Mouse (Mus musculus) left cerebral cortex, adult 6 months (tissue): ENCODE data around the gene Olfr20. TPM values are rescaled to one million over a fixed set of nuclear protein-coding genes. Genes with fewer than 3 reads are reported as not detected.

Experiments used
- long read RNA-seq, 2 experiments: library from polyadenylated mRNA; unstranded; transcript quantifications; one replicate each; pipeline ENCODE4 v2.0.0; 2019 to 2020
- polyA plus RNA-seq: library from polyadenylated mRNA; unstranded; fragments of <200 nt; fragmentation: Nextera tagmentation; gene quantifications from 2 replicates; pipeline ENCODE4 v1.2.3, GENCODE M21; 2021

Gene Olfr20
- polyA plus RNA-seq: not detected in 2 replicates
- long read RNA-seq, experiment 1: 0 reads
- long read RNA-seq, experiment 2: 0 reads

GRCm38 (mm10) chr11:73350483-73350882 lies at the start of gene Olfr20:
TSS of gene Olfr20 (plus strand) at chr11:73350783.

GRCm38 (mm10) chr11:73329442-73329841 lies 21.1 kb upstream of the Olfr20 start, which contains the start of the genes Aspa, Gm49340 and Spata22:
TSS of gene Aspa (minus strand) at chr11:73329596.
TSS of gene Gm49340 (plus strand) at chr11:73329741.
TSS of gene Spata22 (plus strand) at chr11:73329741.

GRCm38 (mm10) chr11:73370946-73371345 lies 20.4 kb downstream of the Olfr20 start, which contains the start of gene Olfr376:
TSS of gene Olfr376 (plus strand) at chr11:73371246.

GRCm38 (mm10) chr11:73399514-73399913 lies 48.9 kb downstream of the Olfr20 start, which contains the start of gene Olfr1:
TSS of gene Olfr1 (minus strand) at chr11:73399614.

Other genes with a start within 250 kb of the Olfr20 start
- gene Haspin, start 212.5 kb upstream of the Olfr20 start, polyA plus RNA-seq: 0.09 and 0.11 TPM in 2 replicates
- gene P2rx5, start 190.4 kb upstream of the Olfr20 start, polyA plus RNA-seq: 0.35 and 0.81 TPM in 2 replicates
- gene Emc6, start 173.7 kb upstream of the Olfr20 start, polyA plus RNA-seq: 70.0 and 84.2 TPM in 2 replicates
- gene Tax1bp3, start 173.7 kb upstream of the Olfr20 start, polyA plus RNA-seq: 10.2 and 11.4 TPM in 2 replicates
- gene Ctns, start 151.7 kb upstream of the Olfr20 start, polyA plus RNA-seq: 4.9 and 5.3 TPM in 2 replicates
- 1.3 and 1.4 TPM in 2 replicates for gene Shpk, start 151.3 kb upstream of the Olfr20 start, polyA plus RNA-seq
- not detected in 2 replicates for gene Trpv1, start 116.5 kb upstream of the Olfr20 start, polyA plus RNA-seq
- 0.10 and 0.16 TPM in 2 replicates for gene Trpv3, start 83.4 kb upstream of the Olfr20 start, polyA plus RNA-seq
- 21.8 and 41.0 TPM in 2 replicates for gene Aspa, start 21.2 kb upstream of the Olfr20 start, polyA plus RNA-seq
- gene Gm49340, start 21.0 kb upstream of the Olfr20 start, polyA plus RNA-seq: not detected in 2 replicates
- not detected in 2 replicates for gene Spata22, start 21.0 kb upstream of the Olfr20 start, polyA plus RNA-seq
- gene Olfr376, start 20.5 kb downstream of the Olfr20 start, polyA plus RNA-seq: not detected in 2 replicates
- gene Olfr1, start 48.8 kb downstream of the Olfr20 start, polyA plus RNA-seq: not detected in 2 replicates
- not detected in 2 replicates for gene Olfr378, start 77.7 kb downstream of the Olfr20 start, polyA plus RNA-seq
- not detected in 2 replicates for gene Olfr380, start 106.7 kb downstream of the Olfr20 start, polyA plus RNA-seq
- not detected in 2 replicates for gene Olfr381, start 140.8 kb downstream of the Olfr20 start, polyA plus RNA-seq
- gene Olfr382, start 166.4 kb downstream of the Olfr20 start, polyA plus RNA-seq: not detected in 2 replicates
- not detected in 2 replicates for gene Olfr385, start 242.2 kb downstream of the Olfr20 start, polyA plus RNA-seq
- gene Olfr384, start 247.8 kb downstream of the Olfr20 start, polyA plus RNA-seq: not detected in 2 replicates